Mouse (Mus musculus) embryonic facial prominence, embryonic 13.5 days (tissue): ENCODE data around the gene Tor4a. TPM values are rescaled to one million over a fixed set of nuclear protein-coding genes. Genes with fewer than 3 reads are reported as not detected.

Experiments used
- ATAC-seq: fragments of 200-750 bp; cut with Nextera tagmentation; 2 replicates; pipeline ENCODE4 v1.8.0; 2017; ENCODE audit warnings: low read depth; ENCODE audit not compliant: insufficient number of reproducible peaks, insufficient read depth, low FRiP score, low TSS enrichment
- H3K27ac ChIP-seq: fragments of 300-500 bp; sonication (generic); 2 replicates; pipeline ENCODE4 v1.5.1; 2015; ENCODE audit warnings: moderate library complexity, mild to moderate bottlenecking, inconsistent platforms
- H3K27me3 ChIP-seq: fragments of 300-500 bp; sonication (generic); 2 replicates; pipeline ENCODE4 v1.6.1; 2015; ENCODE audit warnings: mild to moderate bottlenecking, inconsistent platforms
- H3K36me3 ChIP-seq: fragments of 300-500 bp; sonication (generic); 2 replicates; pipeline ENCODE4 v1.6.1; 2015; ENCODE audit warnings: mild to moderate bottlenecking, inconsistent platforms
- H3K4me1 ChIP-seq: fragments of 300-500 bp; sonication (generic); 2 replicates; pipeline ENCODE4 v1.6.1; 2015; ENCODE audit warnings: inconsistent platforms
- H3K4me2 ChIP-seq: fragments of 300-500 bp; sonication (generic); 2 replicates; pipeline ENCODE4 v1.6.1; 2015; ENCODE audit warnings: moderate library complexity, mild to moderate bottlenecking, inconsistent platforms
- H3K4me3 ChIP-seq: fragments of 300-500 bp; sonication (generic); 2 replicates; pipeline ENCODE4 v1.5.1; 2015; ENCODE audit warnings: mild to moderate bottlenecking, inconsistent platforms
- H3K9ac ChIP-seq: fragments of 300-500 bp; sonication (generic); 2 replicates; pipeline ENCODE4 v1.6.1; 2015; ENCODE audit warnings: mild to moderate bottlenecking, inconsistent platforms
- H3K9me3 ChIP-seq: fragments of 300-500 bp; sonication (generic); 2 replicates; pipeline ENCODE4 v1.6.1; 2016; ENCODE audit warnings: inconsistent platforms
- WGBS: fragments of 180-500 bp; shearing (Covaris S2); methylation state at CpG from one replicate; pipeline ENCODE4 v1.1.7; 2015; ENCODE audit warnings: mixed read lengths; 5-methylcytosine and 5-hydroxymethylcytosine counted together
- polyA plus RNA-seq: library from polyadenylated mRNA; unstranded; fragments of >200 nt; fragmentation: Nextera tagmentation; extraction: Ambion mirVana; gene quantifications from 2 replicates; pipeline ENCODE4 v1.2.1, GENCODE M21; 2015

The Tor4a gene
- polyA plus RNA-seq, 1 experiment from 2014 or later, result 5.1 TPM

DNA sequence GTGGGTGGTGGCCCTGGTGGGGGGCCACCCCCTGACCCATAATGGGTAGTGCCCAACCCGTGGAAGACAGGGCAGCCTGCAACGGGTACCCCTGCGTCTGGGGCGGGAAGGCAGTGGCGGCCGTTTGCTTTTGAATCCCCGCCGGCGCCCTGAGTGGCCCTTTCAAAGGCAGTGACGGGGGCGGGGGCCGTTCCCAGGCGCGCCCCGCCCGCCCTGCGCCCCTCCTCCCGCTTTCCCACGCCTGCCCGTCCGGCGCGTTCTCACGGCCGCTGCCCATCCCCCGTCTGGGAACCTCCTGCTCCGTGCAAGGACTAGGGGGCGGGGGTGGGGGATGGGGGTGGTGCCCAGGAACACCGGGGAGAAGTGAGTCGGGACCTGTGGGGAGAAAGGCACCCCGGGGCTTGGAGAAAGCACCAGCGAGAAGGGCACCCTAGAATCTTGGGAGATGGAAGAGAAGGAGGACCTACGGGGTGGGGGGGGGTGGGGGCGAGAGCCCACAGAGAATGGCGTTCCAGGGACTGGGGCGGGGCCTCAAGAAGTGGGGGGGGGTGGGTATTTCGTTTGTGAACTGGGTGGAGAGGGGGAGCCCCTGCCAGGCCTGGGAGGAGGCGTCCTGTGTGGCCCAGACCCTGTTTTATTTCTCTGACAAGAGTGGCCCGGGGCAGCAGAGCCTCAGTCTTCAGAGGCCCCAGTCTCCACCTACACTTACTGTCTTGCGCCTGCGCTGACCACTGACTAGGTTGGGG is 28.6 kb downstream of the Tor4a start:
- Histone ChIP-seq H3K36me3 (no peaks in the 10 kb centered on the region), H3K9me3 (no peaks in the 10 kb centered on the region), H3K9ac (peak overlapping the region; percentile 73), H3K4me1 (peaks cover 32% of the 10 kb centered on the region), H3K27me3 (peaks cover 9% of the 10 kb centered on the region), H3K4me2 (peak overlapping the region; percentile 87), H3K4me3 (peak overlapping the region; percentile 52), H3K27ac (peak overlapping the region; percentile 62)
- ATAC-seq, result peak; percentile 64
- under 1% methylated on average over 38 of the region's 41 CpGs for WGBS

DNA sequence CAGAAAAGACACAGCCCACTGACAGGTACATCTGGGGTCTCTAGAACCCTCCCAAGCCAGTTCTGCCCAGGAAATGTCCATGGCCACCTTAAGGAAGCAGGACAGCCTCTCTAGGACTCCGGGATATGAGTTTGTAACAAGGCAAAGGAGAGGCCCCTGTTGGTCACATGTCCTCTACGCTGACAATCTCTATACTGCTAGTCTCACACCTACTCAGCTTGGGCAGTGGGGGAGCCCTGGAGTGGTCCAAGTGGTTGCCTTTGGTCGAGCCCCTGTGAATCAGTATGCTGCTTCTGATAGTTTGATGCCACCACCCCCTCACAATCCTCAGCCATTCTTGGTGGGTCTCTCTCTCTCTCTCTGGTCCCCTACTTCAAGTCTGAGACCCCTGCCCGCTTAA is 29.2 kb downstream of the Tor4a start:
- peak overlapping the region; percentile 87 for H3K4me2 ChIP-seq
- H3K27ac ChIP-seq, result peak overlapping the region; percentile 62
- 32% methylated on average over 4 of the region's 4 CpGs for WGBS
- peaks cover 33% of the 10 kb centered on the region for H3K4me1 ChIP-seq
- peak overlapping the region; percentile 52 for H3K4me3 ChIP-seq
- H3K27me3 ChIP-seq, result peaks cover 12% of the 10 kb centered on the region
- H3K9ac ChIP-seq, result peak overlapping the region; percentile 73
- H3K9me3 ChIP-seq, result no peaks in the 10 kb centered on the region
- ATAC-seq, result no peak
- no peaks in the 10 kb centered on the region for H3K36me3 ChIP-seq

DNA sequence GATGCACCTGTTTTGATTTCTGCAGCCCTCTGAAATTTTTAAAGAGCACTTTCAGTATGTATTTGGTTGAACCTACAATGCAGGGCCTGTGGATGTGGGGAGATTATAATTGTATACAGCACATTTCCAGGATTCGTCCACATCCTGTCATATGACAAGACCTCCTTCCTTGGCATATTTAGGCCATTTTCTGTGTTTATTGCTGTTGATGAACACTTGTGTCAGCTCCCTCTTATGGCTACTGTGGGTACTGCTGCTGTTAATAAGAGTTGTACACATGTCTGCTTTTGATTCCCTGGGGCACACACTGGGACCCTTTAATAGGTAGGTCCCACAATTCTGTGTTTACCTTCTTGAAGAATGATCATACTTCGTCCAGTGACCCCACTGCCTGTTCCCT is 39.0 kb downstream of the Tor4a start:
- Histone ChIP-seq H3K4me2 (no peak overlapping the region), H3K9me3 (no peaks in the 10 kb centered on the region), H3K27ac (no peak overlapping the region), H3K4me1 (no peaks in the 10 kb centered on the region), H3K27me3 (0 out of 2 replicates have a peak, but pooled peaks cover 3% of the 10 kb centered on the region), H3K9ac (no peak overlapping the region), H3K36me3 (no peaks in the 10 kb centered on the region), H3K4me3 (no peak overlapping the region)
- 46% methylated on average over 2 of the region's 2 CpGs for WGBS
- no peak for ATAC-seq

DNA sequence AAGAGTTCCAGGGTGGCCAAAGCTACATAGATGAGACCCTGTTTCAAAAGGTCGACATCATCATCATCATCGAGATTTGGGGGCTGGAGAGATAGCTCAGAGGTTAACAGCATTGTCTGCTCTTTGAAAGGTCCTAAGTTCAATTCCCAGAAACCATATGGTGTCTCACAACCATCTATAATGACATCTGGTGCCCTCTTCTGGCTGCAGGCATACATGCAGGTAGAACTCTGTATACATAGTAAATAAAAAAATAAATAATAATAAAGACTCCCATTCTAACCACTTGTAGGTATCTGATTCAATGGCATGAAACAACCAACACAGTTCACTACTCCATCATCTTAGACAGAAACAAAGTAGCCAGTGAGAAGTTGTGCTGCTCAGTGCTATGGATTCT is 39.7 kb downstream of the Tor4a start:
- no peak overlapping the region for H3K4me3 ChIP-seq
- no peak overlapping the region for H3K4me2 ChIP-seq
- no peaks in the 10 kb centered on the region for H3K36me3 ChIP-seq
- H3K9ac ChIP-seq, result no peak overlapping the region
- no peaks in the 10 kb centered on the region for H3K4me1 ChIP-seq
- H3K27ac ChIP-seq, result no peak overlapping the region
- H3K9me3 ChIP-seq, result no peaks in the 10 kb centered on the region
- no peaks in the 10 kb centered on the region for H3K27me3 ChIP-seq
- no peak for ATAC-seq
- 42% methylated on average over 2 of the region's 2 CpGs for WGBS

GRCm38 (mm10) chr2:25156177-25156576 is 40.5 kb downstream of the Tor4a start:
- WGBS, result 84% methylated on average over 3 of the region's 3 CpGs
- Histone ChIP-seq H3K9me3 (no peaks in the 10 kb centered on the region), H3K4me2 (no peak overlapping the region), H3K4me3 (no peak overlapping the region), H3K36me3 (no peaks in the 10 kb centered on the region), H3K27me3 (no peaks in the 10 kb centered on the region), H3K27ac (no peak overlapping the region), H3K9ac (no peak overlapping the region), H3K4me1 (no peaks in the 10 kb centered on the region)
- no peak for ATAC-seq

GRCm38 (mm10) chr2:25151280-25151956 is 45.3 kb downstream of the Tor4a start:
- no peaks in the 10 kb centered on the region for H3K27me3 ChIP-seq
- H3K9ac ChIP-seq, result no peak overlapping the region
- no peak overlapping the region for H3K4me2 ChIP-seq
- H3K27ac ChIP-seq, result no peak overlapping the region
- H3K4me1 ChIP-seq, result no peaks in the 10 kb centered on the region
- no peak overlapping the region for H3K4me3 ChIP-seq
- 69% methylated on average over 4 of the region's 4 CpGs for WGBS
- no peaks in the 10 kb centered on the region for H3K9me3 ChIP-seq
- ATAC-seq, result no peak
- no peaks in the 10 kb centered on the region for H3K36me3 ChIP-seq

DNA sequence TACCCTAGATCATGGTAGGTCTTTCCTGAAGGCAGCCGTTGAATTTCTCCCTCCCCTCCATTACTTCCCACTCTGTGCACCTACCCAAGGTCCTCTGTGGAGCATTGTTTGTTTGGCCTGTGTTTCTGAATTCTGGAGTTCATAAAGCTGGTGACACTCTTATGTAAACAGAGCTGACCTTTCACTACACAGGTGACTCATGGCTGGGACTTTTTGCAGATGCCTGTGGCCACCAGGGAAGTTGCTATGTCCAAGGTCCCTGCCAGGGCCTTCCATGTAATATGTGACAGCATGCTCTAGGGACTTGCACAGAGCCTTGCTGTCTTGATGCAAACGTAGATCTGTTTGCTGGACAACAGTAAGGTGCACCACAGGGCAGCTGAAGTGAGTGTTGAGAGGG is 47.0 kb downstream of the Tor4a start:
- Histone ChIP-seq H3K9me3 (no peaks in the 10 kb centered on the region), H3K9ac (no peak overlapping the region), H3K4me1 (no peaks in the 10 kb centered on the region), H3K27ac (no peak overlapping the region), H3K4me2 (no peak overlapping the region), H3K4me3 (no peak overlapping the region), H3K27me3 (no peaks in the 10 kb centered on the region), H3K36me3 (no peaks in the 10 kb centered on the region)
- 60% methylated on average over 2 of the region's 2 CpGs for WGBS
- ATAC-seq, result no peak

- H3K4me1 ChIP-seq, result no peaks in the 10 kb centered on the region
- no peak overlapping the region for H3K4me3 ChIP-seq
- WGBS, result 81% methylated on average over 5 of the region's 5 CpGs
- H3K9me3 ChIP-seq, result no peaks in the 10 kb centered on the region
- no peaks in the 10 kb centered on the region for H3K27me3 ChIP-seq
- no peak overlapping the region for H3K27ac ChIP-seq
- H3K36me3 ChIP-seq, result no peaks in the 10 kb centered on the region
- H3K4me2 ChIP-seq, result no peak overlapping the region
- no peak for ATAC-seq
- H3K9ac ChIP-seq, result no peak overlapping the region
These were observed 48.8 kb downstream of the Tor4a start for GRCm38 (mm10) chr2:25147892-25148291.

DNA sequence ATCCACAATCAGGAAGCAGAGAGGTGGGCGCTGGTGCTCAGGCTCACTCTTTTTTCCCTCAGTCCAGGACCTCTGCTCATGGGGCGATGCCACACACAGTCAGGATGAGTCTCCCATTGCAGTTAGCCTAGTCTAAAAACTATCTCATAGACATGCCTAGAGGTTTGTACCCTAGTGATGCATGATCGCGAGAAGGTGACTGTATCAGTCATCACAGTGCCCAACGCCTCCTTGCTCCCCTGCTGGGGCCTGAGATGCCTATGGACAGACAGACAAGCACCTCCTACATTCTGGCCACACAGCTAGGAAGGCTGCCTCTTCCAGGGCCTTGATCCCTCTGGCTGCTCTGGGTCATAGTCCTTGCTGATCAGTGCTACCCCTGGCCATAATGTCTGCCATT is 49.3 kb downstream of the Tor4a start:
- Histone ChIP-seq H3K9me3 (no peaks in the 10 kb centered on the region), H3K4me1 (no peaks in the 10 kb centered on the region), H3K27me3 (no peaks in the 10 kb centered on the region), H3K27ac (no peak overlapping the region), H3K36me3 (no peaks in the 10 kb centered on the region), H3K9ac (no peak overlapping the region), H3K4me2 (no peak overlapping the region), H3K4me3 (no peak overlapping the region)
- no peak for ATAC-seq
- WGBS, result 83% methylated on average over 5 of the region's 5 CpGs

DNA sequence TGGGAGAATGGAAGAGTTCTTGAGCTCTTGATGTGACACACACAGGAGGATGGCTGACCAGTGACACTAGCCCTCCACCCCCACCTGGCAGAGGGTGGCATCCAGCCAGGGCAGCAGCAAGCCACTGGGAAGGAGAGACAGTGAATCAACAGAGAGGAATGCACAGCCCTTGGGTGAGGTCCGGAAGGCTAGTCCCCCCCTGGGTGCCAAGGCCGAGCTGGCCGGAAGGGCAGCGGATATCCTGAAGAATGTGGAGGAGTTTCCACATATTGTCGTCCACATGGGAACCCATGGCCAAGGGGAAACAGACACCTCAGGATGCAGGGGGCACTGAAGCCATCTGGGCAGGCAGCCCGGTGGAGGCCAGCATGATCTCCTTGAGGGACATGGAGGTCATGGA is 51.3 kb downstream of the Tor4a start:
- no peak for ATAC-seq

More for the DNA sequence above, 51.3 kb downstream of the Tor4a start:
- H3K9me3 ChIP-seq, result no peaks in the 10 kb centered on the region
- H3K27ac ChIP-seq, result no peak overlapping the region
- H3K4me3 ChIP-seq, result no peak overlapping the region
- no peaks in the 10 kb centered on the region for H3K36me3 ChIP-seq
- H3K9ac ChIP-seq, result no peak overlapping the region
- no peaks in the 10 kb centered on the region for H3K27me3 ChIP-seq
- H3K4me1 ChIP-seq, result no peaks in the 10 kb centered on the region
- 83% methylated on average over 6 of the region's 6 CpGs for WGBS
- no peak overlapping the region for H3K4me2 ChIP-seq
